Mouse (Mus musculus): ENCODE measurements around the gene Naf1.

Gene Naf1

GRCm38 (mm10) chr8:66860023-66860422, at the start of gene Naf1:
TSS of gene Naf1 (plus strand) at chr8:66860217.
- peak; percentile 97 for DNase-seq

GRCm38 (mm10) chr8:66860921-66861588, 1.0 kb downstream of the Naf1 start:
- DNase-seq: peak; percentile 7

GRCm38 (mm10) chr8:66861589-66862500, 1.8 kb downstream of the Naf1 start:
- DNase-seq: no peak

- no peak for DNase-seq
Measured at GRCm38 (mm10) chr8:66863761-66864160, 3.7 kb downstream of the Naf1 start.

- no peak for DNase-seq
Measured at GRCm38 (mm10) chr8:66865120-66865519, 5.1 kb downstream of the Naf1 start.

- no peak for DNase-seq
Measured at GRCm38 (mm10) chr8:66867679-66868078, 7.7 kb downstream of the Naf1 start.

- no peak for DNase-seq
Measured at GRCm38 (mm10) chr8:66869211-66869932, 9.4 kb downstream of the Naf1 start.

- DNase-seq: no peak
Measured at GRCm38 (mm10) chr8:66883866-66884265, 23.8 kb downstream of the Naf1 start.

- no peak for DNase-seq
Measured at GRCm38 (mm10) chr8:66891879-66892278, 31.9 kb downstream of the Naf1 start.

GRCm38 (mm10) chr8:66905000-66905399, 45.0 kb downstream of the Naf1 start:
- DNase-seq: no peak

DNA sequence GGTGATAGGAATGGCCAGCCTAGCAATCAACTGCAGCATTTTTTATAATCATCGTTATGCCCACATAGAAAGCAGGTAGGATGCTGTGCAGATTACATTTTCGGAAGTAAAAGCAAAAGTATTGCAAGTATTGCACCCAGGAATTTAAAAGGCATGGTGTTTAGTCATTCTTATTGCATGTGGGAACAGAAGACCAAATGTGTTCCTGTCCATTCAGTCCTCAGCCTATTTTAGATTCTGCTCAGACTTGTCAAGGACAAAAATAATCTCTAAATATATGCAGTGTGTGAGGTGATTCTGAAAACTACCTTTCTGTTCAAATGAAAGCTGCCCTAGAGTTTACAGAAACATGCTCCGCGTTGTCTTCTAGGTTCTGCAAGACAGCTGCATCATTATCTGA, 45.5 kb downstream of the Naf1 start:
- DNase-seq: no peak

- DNase-seq: no peak
Measured at GRCm38 (mm10) chr8:66906116-66906515, 46.1 kb downstream of the Naf1 start.

DNA sequence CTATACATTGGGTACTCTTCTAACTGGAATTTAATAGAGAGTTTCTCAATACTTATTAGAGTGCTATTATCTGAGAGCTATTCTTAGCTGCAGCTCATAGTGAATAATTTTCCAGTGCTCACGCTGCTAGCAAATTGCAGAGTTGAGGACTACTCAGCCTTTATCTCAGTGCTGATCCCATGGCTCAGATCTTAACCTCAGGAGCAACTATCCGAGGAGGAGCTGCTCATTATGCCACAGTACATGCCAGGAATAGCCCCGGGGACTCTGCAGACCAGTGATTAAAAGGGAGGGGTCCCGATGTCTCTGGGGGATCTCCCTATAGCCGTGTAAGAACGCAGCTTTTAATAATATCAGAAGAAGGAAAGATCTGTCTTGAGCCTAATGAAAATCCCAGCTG, 50.7 kb downstream of the Naf1 start:
- DNase-seq: no peak

- peak; percentile 50 for DNase-seq
Measured at GRCm38 (mm10) chr8:66913616-66914536, 53.9 kb downstream of the Naf1 start.

DNA sequence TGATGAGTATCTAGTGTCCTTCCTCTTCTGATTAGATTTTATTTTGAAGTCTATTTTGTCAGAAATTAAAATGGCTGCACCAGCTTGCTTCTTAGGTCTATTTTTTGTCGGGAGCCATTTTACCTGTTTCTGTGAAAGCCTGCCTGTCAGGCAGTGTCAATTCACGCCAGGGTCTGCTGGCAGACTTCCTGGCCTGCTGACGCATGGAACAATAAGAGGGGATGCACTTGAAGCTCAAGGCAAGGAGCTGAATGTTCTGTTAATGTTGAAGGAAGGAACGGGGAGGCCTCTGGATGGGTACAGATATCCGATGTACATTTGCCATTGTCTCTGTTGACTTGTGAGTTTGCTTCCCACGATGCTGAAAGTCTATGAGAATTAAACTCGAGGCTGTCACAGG, 56.0 kb downstream of the Naf1 start:
- no peak for DNase-seq

DNA sequence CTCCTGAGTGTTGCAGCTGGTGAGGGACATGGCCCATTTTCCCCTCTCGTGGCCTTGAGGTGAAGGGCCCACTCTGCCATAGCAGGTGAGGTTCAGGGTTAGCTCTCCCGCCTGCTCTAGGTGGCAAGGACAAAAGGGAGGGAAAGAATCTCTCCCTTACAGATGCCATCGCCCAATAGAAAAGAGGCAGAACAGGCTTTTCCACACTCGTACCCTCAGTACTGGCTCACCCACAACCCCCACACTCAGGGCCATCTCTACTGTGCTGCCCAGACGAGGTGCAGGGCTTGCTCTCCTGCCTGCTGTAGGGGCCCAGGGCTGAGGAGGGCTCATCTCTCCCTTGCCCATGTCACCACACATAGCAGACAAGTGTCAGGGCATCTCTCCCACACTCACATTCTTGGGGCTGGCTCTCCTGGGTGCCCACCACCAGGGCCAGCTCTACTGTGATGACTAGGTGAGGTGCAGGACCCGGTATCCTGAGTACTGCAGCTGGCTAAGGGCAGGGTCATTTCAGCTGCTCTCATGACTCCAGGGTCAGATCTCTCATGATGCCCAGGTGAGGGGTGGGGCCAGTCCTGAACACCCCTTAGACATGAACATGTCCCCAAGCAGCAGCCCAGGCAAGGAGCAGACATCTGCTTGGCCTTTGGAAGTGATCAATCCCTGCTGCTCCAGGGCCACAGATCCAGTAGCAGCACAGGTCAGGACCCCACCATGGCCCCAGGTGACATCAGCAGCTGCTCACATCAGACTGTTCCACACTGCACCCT, 57.9 kb downstream of the Naf1 start:
- DNase-seq: no peak

GRCm38 (mm10) chr8:66918471-66918870, 58.5 kb downstream of the Naf1 start:
- no peak for DNase-seq

GRCm38 (mm10) chr8:66933746-66934145, 73.7 kb downstream of the Naf1 start:
- DNase-seq: no peak

- DNase-seq: no peak
Measured at GRCm38 (mm10) chr8:66936236-66936635, 76.2 kb downstream of the Naf1 start.

Measured in lung, postnatal 36 days (tissue).